Mouse (Mus musculus) adrenal gland (tissue): ENCODE measurements around the gene Pakap.

Experiments used
- intact Hi-C: fragments of 180-260 bp; cut with DNase I; formaldehyde crosslinking; loops from one replicate; pipeline ENCODE4 v1.15.1; 2025

The Pakap gene

DNA sequence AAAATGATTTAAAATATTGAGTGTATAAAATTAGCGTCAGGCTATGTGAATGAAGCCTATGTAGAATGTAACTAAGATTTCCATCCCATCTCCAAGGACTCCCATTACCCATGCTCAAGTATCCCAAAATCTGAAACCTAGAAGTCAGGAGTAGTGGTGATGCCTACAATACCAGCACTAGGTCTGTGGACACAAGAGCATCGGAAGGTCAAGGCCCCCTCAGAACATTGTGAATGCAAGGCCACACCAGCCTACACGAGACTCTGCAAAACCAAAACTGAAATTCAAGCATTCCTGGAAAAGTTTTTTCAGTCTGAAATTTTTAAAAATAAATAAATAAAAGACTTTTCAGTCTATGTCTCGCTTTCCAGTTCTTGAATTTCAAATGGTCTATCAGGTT lies 104.6 kb downstream of the Pakap start:
- intact Hi-C loops, result loop anchor here (5.0 kb wide), 3 partner anchors 110 to 230 kb away; no protein-coding TSS in a partner anchor

GRCm38 (mm10) chr4:57672996-57673906 lies 105.3 kb downstream of the Pakap start:
- intact Hi-C loops, result loop anchor here (5.0 kb wide), 3 partner anchors 109 to 229 kb away; no protein-coding TSS in a partner anchor

DNA sequence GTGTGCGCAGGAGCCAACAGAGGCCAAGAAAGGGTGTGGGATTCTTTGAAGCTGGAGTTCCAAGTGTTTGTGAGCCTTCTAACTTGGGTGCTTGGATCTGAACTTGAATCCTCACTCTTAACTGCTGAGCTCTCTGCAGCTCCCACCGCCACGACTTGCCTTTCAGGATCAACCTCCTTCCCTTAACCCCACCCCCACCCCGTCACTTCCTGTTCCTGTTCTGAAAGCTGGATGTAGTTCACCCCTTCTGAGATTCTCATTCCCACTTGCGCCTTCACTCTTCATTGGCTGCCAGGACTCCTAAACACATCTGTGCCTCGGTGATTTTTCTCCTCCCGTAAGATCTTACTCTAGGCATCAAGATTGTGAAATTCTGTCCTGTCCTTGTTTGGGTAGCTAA lies 106.4 kb downstream of the Pakap start:
- intact Hi-C loops, result loop anchor here (5.0 kb wide), 3 partner anchors 108 to 228 kb away; no protein-coding TSS in a partner anchor

DNA sequence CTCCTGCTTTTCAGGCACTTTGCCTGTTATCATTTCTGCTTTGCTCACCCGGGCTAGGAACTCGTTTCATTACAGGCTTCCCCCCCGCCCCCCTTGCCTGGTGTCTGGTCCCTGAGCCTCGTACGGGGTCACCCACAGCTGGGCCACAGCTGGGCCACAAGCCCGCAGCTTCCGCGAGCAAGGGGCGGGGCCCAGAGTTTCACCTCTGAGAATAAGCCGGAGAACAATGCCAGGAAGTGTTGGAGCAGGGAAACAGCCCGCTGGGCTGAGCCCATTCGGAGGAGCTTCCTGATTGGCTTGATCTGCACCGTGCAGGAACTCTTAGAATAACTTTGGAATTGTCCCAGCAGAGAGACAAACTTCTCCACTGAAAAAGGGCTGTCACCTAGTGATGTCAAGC lies 107.4 kb downstream of the Pakap start:
- intact Hi-C loops, result no loop called here

- intact Hi-C loops, result no loop called here
Observed at GRCm38 (mm10) chr4:57677916-57678315, 109.9 kb downstream of the Pakap start.

DNA sequence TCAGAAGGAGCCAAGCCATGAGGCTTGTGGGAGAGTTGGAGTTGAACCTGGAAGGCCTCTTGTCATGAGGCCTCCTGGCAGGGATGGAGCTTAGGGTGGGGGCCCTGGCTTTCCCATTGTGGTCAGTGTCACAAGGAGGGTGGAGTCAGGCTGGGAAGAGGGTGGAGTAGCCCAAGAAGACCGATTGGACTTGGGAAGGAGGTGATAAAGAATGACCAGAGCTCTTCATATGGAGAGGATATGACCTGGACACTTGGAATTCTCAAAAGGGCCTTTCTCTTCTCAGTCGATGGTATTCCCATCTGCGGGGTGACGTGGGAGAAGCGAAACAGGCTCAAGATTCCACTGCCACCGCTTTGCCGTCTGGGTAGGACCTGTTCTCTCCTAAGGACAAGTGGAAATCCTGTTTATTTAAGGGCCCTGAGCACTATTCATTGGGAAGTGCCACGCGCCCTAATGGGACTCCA lies 111.0 kb downstream of the Pakap start:
- intact Hi-C loops, result no loop called here

DNA sequence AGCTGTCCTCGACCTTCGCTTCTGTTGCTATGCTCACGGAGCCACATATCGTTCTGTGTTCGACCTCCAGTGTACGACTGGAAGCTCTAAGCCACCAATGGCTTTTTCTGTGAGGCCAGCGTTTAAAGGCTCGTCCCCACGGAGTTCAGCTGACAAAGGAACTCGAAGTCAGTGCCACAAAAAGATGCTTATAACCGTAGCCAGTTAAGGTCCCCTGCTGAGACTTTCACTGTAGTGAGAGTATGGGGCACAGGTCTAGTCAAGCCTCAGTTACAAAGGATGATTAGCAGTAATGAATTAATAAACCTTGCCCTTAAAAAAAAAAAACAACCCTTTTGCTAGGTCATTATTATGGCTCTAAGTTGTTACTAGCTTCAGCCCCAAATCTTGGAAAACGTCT lies 112.2 kb downstream of the Pakap start:
- intact Hi-C loops, result no loop called here

DNA sequence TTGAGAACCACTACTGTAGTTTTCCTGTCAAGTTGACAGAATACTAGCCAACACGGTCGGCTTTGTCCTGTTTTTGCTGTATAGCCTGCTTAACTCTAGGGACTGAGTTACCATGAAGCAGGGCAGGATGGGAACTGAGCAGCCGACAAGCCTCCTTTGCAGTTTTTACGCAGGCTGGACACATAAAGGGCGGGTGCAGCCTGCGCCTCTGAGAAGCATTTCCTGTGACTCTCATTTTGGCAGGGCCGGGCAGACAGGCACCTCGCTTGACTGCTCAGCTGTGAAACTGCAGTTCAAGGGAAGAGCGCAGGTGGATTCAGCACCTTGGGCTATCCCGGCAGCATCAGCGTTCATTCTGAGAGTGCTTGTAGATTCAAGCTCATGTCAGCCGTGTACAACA lies 113.5 kb downstream of the Pakap start:
- intact Hi-C loops, result no loop called here

- intact Hi-C loops, result no loop called here
Observed at GRCm38 (mm10) chr4:57682341-57682740, 114.4 kb downstream of the Pakap start.

DNA sequence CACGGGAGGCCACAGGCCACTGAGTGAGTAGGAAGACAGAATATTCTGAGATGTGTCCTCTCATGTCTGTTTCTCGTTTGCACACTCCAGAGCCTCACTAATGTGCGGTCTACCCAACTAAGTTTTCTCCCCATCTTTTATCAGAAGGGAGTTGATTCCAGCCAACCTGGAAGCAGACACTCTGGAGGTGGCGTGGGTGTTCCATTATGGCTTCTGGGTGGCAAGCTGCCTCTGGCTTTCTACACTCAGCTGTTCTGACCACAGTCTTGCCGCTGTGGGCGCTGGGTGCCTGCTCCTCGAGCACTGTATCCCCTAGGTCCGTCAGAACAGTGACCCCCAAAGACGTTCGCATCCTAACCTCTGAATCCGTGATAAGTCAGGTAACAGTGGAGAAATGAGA lies 115.0 kb downstream of the Pakap start:
- intact Hi-C loops, result no loop called here

GRCm38 (mm10) chr4:57684676-57685215 lies 116.8 kb downstream of the Pakap start:
- intact Hi-C loops, result no loop called here

- intact Hi-C loops, result no loop called here
Observed at GRCm38 (mm10) chr4:57686736-57687135, 118.8 kb downstream of the Pakap start.

GRCm38 (mm10) chr4:57687583-57687982 lies 119.6 kb downstream of the Pakap start:
- intact Hi-C loops, result no loop called here

DNA sequence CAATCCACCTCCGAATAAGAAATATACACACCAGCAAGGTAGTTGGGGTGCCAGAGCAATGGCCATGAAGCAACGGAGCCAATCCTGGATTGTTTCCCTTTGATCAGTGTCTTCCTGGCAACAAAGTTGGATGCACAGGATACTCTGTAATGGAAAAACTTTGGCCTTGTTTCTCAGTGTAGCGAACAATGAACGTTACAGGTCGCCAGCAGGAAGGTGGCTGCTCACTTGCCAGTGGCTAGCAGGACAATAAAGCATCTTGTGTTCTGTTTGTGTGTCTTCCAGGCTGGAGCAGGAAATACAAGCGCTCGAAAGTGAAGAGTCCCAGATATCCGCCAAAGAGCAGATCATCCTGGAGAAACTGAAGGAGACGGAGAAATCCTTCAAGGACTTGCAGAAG lies 120.2 kb downstream of the Pakap start:
- intact Hi-C loops, result no loop called here

- intact Hi-C loops, result no loop called here
Observed at GRCm38 (mm10) chr4:57690001-57690400, 122.0 kb downstream of the Pakap start.

DNA sequence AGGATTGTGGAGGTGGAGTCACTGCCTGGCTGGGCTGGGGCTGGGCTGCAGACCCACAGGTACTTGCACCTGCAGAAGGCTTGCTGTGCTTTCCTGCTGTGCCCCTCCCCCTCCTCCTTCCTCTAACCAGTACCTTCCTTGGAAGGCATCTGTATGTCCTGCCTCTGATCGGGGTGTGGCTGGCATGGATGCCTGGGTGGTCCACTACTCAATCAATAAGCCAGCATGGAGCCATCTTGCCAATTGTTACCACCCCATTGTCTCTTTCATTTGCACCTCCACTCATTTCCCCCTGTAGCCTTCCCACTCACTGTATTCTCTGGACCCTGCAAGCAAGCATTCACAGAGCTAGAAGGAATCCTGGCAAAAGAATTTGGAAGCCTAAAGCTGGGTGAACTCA lies 122.8 kb downstream of the Pakap start:
- intact Hi-C loops, result no loop called here

- intact Hi-C loops, result no loop called here
Observed at GRCm38 (mm10) chr4:57694356-57695136, 126.6 kb downstream of the Pakap start.

DNA sequence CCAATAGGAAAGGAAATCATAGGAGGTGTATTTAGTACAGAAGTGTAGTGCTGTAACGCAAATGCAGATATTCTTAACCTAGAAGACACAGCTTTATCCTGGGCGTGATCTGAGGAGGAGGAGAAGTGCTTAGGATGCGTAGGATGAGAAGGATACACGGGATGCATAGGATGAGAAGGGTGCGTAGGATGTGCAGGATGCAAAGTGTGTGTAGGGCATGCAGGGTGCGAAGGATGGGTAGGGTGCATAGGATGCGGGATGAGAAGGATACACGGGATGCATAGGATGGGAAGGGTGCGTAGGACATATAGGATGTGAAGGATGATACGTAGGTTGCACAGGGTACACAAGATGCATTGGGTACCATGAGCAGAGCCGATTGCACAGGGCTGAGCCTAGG lies 129.0 kb downstream of the Pakap start:
- intact Hi-C loops, result no loop called here

DNA sequence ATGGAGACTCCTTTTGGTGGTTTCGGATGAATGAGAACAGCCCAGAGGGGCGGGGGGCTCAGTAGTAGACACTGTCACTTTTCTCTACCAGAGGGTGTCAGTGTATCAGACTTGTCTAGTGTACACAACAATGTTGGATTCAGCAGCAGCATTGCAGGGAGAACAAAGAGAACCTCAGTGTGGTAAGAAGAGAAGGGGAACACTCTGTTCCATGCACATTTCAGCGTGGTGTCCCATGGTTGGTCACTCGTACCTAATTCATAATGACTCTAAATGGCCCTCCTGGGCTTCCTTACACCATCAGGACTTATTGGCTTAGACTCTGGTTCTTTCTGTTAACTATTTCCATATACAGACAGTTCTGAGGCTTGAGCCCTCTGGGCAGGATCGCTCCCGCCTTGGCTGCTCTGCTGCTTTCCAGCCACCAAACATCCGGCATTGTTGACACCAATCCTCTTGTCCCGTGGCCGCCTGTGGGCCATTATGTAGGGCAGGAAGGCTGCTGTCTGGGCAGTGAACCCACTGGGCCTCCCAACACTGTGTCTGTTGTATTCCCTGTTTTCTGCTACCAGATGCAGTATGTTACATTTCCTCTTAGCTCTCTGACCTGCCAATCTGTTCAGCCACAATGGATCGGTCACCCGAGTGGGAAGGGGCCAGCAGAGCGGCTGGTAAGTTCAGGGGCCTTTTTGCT lies 130.1 kb downstream of the Pakap start:
- intact Hi-C loops, result no loop called here

DNA sequence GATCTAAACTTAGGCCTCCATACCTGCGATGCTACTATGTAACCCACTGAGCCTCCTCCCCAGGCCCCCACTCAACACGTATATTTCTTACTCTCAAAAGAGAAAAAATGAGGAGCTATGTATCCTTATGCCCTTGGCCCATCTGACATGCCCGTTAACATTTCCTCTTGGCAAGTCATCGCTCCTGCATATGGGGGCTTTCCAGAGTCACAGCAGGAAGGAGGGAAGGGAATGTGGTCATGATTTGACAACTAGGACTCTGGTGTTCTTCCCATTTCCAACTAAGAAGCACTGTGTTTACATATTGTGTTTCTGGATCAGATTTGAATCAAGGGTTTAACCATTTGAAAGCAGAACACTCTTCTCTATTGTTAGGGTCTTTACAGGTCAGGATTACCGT lies 133.6 kb downstream of the Pakap start:
- intact Hi-C loops, result no loop called here
